Mouse (Mus musculus) CD4-positive naive resting alpha-beta T cell, adult 57 days (primary cell): Measurements from ENCODE around the gene Gm10260. TPM values are rescaled to one million over a fixed set of nuclear protein-coding genes. Genes with fewer than 3 reads are reported as not detected.

Experiments used
- total RNA-seq: library from RNA; stranded (reverse); gene quantifications from one replicate; pipeline ENCODE4 v1.2.4, GENCODE M21; 2023

Gm10260 gene
- 539 TPM for total RNA-seq

DNA sequence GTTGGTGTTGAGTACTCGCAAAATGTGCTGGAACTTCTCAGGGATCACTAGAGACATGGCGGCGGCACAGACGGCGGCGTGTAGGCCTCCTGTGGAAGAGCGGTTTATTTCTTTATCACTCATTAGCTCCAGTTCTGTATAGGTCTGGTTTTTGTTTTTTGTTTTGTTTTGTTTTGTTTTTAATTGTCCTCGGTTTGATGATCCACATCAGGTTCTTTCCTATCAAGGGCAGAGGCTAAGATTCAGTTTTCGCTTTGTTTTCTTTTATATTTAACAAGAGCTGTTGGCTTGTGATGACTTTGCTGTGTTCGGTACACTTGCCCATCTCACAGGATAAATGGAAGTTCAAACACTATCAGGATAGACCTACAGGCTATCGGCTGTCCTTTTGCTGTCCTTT is at the start of gene Gm10260:
Gene Gm10260 (minus strand): TSS at position 101 of the 400 bp plus-strand sequence.

